Mouse (Mus musculus) heart, adult 10 weeks (tissue): ENCODE results near the gene Pkn3. TPM values are rescaled to one million over a fixed set of nuclear protein-coding genes. Genes with fewer than 3 reads are reported as not detected.

ENCODE experiments used
- polyA plus RNA-seq: library from polyadenylated mRNA; stranded (reverse); fragments of 350-450 nt; fragmentation: Illumina TruSeq; extraction: RNeasy Lipid Tissue Mini Kit (QIAGEN cat#74804); gene quantifications from one replicate; pipeline ENCODE4 v1.2.3, GENCODE M21; 2014; ENCODE audit warnings: low read depth, low replicate concordance

The Pkn3 gene
- polyA plus RNA-seq, result 13.1 TPM

DNA sequence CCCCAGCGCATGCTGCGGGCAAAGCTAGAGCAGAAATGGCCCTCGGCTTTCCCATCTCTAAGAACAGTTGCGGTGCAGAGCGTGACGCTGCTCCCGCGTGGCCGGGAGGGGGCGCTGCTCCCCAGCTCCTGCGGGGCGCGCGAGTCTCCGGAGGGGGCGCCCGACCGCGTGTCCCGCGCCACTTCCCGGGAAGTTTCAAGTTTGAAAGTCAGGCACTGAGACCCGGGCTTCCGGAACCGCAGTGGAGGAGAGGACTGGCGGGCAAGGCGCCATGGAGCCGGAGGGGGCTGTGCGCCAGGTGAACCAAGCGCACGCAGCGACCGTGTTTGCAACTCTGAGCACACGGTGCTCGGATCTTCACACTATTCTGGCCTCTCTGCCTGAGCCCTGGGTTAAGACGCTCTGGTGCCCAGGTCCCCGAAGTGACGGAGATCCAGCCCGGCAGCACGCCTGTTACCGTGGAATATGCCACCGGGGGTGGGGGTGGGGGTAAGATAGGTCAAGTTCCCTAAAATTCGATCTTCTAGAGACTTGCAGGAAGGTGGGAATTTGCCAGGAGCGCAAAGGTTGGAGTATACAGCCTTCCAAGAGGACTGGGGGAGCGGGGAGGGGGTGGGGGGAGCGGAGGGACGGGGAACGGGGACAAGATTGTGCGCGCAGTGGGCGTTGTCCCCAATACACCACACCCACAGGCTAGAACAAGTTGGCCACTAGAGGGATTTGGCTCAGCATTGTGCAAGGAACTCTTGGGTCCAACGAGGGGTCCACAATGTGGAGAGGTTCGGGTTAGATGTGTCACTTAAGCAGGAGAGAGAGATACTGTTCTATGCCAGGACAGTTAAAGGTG lies at the start of gene Pkn3:
Gene Pkn3, plus strand, starts transcription at position 183 of the 847 bp plus-strand sequence.

DNA sequence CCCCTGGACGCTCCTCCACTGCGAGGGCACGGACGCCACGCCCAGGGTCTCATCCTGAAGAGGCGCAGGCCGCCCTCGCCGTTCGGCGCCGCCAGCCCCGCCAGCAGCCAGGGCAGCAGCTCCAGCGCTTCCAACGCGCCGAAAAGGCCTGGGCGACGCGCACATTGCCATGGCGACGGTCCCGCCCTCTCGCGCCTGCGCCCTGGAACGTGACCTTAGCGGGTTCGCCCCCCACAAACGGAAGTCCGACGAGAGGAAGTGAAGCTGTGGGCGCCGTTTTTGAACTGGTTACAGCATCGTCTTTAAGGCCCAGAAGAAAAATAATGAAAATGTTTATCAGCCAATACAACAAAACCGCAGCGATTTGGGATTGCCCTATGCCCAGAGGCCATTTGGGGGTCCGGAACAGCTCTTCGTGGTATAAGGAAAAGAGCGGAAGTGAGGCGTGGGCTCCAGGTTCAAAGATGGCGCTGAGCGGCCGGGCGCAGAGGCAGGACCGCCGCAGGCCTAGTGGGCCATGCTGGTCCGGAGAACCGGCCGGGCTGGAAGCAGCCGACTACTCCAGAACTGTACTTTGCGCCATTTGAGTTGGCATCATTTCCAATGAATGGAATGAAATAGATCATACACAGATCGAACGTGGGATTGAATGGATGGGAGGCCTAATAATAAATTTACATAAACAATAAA lies 28.6 kb upstream of the Pkn3 start, which contains the start of gene Wdr34:
Gene Wdr34, minus strand, starts transcription at position 183 of the 690 bp plus-strand sequence.

DNA sequence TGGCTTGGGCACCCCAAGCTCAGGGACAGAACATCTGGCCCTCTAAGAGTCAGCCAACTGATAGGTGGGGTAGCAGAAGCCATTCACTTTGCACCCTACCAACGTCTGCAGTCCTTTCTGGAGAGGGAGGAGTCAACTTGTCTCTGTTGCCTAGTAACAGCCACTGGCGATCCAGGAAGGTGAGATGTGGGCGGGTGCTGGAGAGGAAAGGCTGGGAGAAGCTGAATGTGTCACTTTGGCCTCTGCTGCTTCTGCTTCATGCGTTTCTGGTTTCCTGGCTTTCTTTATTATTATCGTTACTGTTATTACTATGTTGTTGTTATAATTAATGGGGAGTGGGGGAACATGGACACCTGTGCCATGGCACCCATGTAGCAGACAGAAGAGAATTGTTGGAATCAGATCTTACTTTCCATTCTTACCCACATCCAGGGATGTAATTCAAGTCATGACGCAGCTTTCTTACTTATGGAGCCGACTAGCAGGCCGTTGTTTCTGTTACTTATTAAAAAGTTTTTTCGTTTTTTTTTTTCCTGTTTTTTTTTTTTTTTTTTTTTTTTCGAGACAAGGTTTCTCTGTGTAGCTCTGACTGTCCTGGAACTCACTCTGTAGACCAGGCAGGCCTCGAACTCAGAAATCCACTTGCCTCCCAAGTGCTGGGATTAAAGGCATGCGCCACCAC lies 20.1 kb upstream of the Pkn3 start, which contains the start of gene Set:
Gene Set, plus strand, starts transcription at position 156 of the 682 bp plus-strand sequence.

DNA sequence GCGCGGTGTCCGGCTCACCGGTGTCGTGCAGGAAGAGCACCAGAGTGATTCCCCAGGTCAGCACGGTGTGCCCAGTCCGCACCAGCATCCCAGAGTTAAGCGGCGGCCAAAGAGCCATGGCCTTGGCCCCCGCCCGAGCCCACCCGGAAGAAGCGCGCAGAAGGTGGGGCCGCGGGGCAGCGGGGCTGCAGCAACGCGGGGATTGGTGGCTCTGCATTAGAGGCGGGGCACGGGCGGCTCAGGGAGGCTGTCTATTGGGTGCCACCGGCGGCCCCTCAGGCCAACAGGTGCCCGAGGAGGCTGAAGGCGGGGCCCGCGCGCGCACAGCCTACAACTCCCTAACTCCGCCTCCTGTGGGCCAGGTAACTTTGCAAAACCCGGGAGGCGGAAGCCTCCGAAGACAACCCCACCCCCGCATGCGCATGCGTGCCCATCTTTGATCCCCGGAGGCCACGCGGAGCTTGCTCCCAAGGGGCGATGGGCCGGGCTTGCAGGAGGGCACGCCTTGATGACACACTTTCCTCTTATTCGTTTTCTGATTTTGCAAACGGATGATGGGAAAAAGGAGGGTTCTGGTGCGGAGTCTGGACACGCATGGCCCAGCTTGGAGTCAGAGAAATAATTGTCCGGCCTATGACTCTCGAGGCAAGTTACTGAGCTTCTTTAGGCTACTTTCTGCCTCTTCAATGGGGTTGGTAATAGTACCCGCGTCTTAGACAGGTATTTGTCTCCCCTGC lies 16.2 kb downstream of the Pkn3 start, which contains the start of gene Zdhhc12:
Gene Zdhhc12, minus strand, starts transcription at position 178 of the 737 bp plus-strand sequence.

DNA sequence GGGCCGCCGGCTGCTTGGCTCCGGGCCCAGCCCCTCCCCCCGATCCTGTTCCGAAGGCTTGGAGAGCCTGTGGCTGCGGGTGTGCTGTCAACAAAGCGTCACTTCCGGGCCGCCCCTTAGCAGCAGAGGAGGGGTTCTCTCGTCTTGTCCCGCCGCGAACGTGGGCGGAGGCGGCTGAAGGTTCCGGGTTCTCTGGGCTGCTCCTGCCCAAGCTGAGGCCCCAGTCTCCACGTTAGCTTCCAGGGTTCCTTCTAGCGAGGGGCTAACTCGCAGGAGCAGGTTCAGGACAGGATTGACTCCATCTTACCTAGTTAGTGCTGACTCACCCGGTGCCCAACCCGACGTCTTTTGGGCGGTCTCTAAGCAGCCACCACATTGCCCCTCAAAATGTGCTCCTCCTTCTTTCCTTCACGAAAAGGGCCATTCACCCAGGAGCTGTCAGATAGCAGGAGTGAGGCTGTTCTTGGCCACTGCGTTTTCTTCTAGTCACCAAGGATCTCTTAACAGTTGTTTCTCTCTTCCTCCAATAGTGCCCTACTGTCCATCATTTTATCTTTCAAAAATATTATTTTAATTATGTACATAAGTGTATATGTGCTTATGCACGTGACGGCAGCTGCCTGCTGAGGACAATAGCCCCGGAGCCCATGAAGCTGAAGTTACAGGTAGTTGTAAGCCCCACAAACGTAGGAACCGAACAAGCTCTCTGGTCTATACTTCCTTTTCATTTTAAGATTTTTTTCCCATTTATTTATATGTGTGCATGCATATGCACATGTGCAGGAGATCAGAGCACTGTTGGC lies 47.2 kb downstream of the Pkn3 start, which contains the start of gene Zer1:
Gene Zer1, minus strand, starts transcription at position 114 of the 803 bp plus-strand sequence.

DNA sequence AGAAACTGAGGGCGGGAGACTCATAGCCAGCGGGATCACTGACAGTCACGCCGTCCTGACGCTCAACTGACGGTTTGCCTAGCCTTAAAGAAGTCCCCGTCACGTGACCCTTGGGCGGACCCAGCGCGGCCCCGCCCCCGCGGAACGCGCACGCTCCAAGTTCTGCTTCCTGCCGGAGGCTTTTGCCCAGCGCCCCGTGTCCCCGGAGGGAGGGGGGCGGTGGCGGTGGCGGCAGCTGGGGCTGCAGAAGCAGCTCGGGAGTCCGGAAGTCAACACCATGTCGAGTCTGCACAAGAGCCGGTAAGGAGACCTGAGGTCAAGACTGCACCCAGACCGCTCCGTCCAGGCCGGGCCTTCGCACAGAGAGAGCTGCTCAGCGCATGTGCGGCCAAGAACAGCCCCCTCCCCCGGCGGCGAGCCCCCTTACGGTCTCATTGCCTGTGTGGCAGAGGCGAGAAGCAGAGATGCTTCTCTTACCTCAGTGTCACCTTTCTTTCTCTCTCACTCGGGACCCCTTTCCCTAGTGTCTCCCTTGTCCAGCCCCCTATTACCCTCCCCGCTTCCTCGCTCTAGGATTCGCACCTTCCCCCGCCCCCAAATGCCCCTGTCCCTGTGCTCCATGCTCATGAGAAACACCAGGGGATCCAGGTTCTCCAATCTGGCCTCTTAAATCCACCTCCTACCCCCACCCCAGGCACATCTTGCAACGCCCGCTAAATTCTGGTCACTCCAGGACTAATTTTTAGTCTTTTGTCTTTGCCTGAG lies 56.3 kb downstream of the Pkn3 start, which contains the start of gene Tbc1d13:
Gene Tbc1d13, plus strand, starts transcription at position 134 of the 765 bp plus-strand sequence.

Other genes starting within 250 kb of the Pkn3 start
- 3.7 TPM for gene Cercam, start 208.5 kb upstream of the Pkn3 start, polyA plus RNA-seq
- gene Odf2, start 188.5 kb upstream of the Pkn3 start, polyA plus RNA-seq, result 31.9 TPM
- 22.6 TPM for gene Gle1, start 142.3 kb upstream of the Pkn3 start, polyA plus RNA-seq
- 151 TPM for gene Sptan1, start 112.1 kb upstream of the Pkn3 start, polyA plus RNA-seq
- gene Wdr34, start 28.8 kb upstream of the Pkn3 start, polyA plus RNA-seq, result 8.2 TPM
- 116 TPM for gene Set, start 20.3 kb upstream of the Pkn3 start, polyA plus RNA-seq
- 5.9 TPM for gene Zdhhc12, start 16.0 kb downstream of the Pkn3 start, polyA plus RNA-seq
- 29.0 TPM for gene Zer1, start 46.9 kb downstream of the Pkn3 start, polyA plus RNA-seq
- gene Tbc1d13, start 56.1 kb downstream of the Pkn3 start, polyA plus RNA-seq, result 16.3 TPM
- 74.8 TPM for gene Endog, start 93.8 kb downstream of the Pkn3 start, polyA plus RNA-seq
- gene Spout1, start 100.8 kb downstream of the Pkn3 start, polyA plus RNA-seq, result 9.4 TPM
- 40.3 TPM for gene Kyat1, start 128.2 kb downstream of the Pkn3 start, polyA plus RNA-seq
- gene Lrrc8a, start 160.0 kb downstream of the Pkn3 start, polyA plus RNA-seq, result 24.1 TPM
- gene Gm28035, start 162.9 kb downstream of the Pkn3 start, polyA plus RNA-seq, result 5.9 TPM
- 112 TPM for gene Phyhd1, start 188.5 kb downstream of the Pkn3 start, polyA plus RNA-seq
- gene Gm28038, start 203.4 kb downstream of the Pkn3 start, polyA plus RNA-seq, result not detected
- 22.6 TPM for gene Dolk, start 208.7 kb downstream of the Pkn3 start, polyA plus RNA-seq
- gene Nup188, start 208.7 kb downstream of the Pkn3 start, polyA plus RNA-seq, result 13.9 TPM